Mouse (Mus musculus): ENCODE data around the gene Fmo5.

- TF ChIP-seq CTCF (IDR thresholded peaks at IDR 0.05; ENCODE audit: low read depth, low read length) (no peak), POLR2A (IDR thresholded peaks at IDR 0.05; ENCODE audit: borderline replicate concordance, low read depth, low read length) (no peak)
These were observed 12.7 kb upstream of the Fmo5 start for GRCm38 (mm10) chr3:97615933-97616332.
